In the genomic region with DNA sequence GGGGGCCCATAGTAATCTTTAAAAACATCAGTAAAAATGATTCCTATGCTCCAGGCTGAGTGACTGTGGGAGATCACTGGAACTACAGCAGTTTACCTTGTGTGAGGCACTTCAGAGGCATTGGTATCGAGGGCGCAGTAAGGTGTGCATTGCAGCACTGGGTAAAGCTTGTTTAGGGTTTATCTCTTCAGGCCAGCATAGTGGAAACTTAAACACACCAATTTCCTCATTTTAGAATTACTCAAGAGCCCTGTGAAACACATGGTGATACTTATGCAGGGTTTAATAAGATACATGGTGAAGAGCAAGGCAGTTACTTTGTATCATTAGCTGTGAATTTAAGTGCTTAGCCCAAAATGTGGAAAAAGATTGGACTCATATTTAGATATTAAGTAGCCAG, we compare ENCODE assay signal across 24 mouse cellular contexts. TPM values are rescaled to one million over a fixed set of nuclear protein-coding genes. Genes with fewer than 3 reads are reported as not detected.
DNase-seq lines count a peak whose midpoint lies in the region; ATAC-seq lines count a peak whose summit lies in the region.
"Had no signal": no experiment of that assay in that cellular context is flagged by ENCODE, and none has a peak within 500 bp of the region (broad histone marks: within the 10 kb centered on the region; RNA-seq: fewer than 3 reads in every experiment).

No protein-coding gene starts in this region.

- H3K27ac ChIP-seq in neural tube, embryonic 15.5 days (replicated peaks), result no peak overlapping the region
- H3K27ac ChIP-seq: forebrain, embryonic 10.5 days; forebrain, embryonic 13.5 days; gastrocnemius, adult 2 months; heart, adult 2 months; heart, embryonic 10.5 days; heart, embryonic 13.5 days; hindbrain, embryonic 12.5 days; hindbrain, embryonic 15.5 days had no signal

- 0 out of 2 replicates have a peak, but pooled peaks cover 7% of the 10 kb centered on the region for H3K9me3 ChIP-seq in neural tube, embryonic 15.5 days (replicated peaks)
- H3K9me3 ChIP-seq: forebrain, embryonic 10.5 days; heart, embryonic 10.5 days; heart, embryonic 13.5 days; hindbrain, embryonic 12.5 days; hindbrain, embryonic 15.5 days had no signal

- peaks cover 31% of the 10 kb centered on the region for H3K36me3 ChIP-seq in neural tube, embryonic 15.5 days
- H3K36me3 ChIP-seq: heart, embryonic 10.5 days; heart, embryonic 13.5 days had no signal

- 0 out of 2 replicates have a peak, but pooled peaks have one; percentile 43 for ATAC-seq in neural tube, embryonic 15.5 days (ENCODE audit: low FRiP score)
- peak; percentile 56; the same call in 1 of the 2 replicates for ATAC-seq in common myeloid progenitor, adult 5-6 weeks (replicated peaks; ENCODE audit: low read depth, poor library complexity, severe bottlenecking)
- peak; percentile 85 for ATAC-seq in megakaryocyte progenitor cell, adult 5-6 weeks (replicated peaks; ENCODE audit: poor library complexity)
- ATAC-seq in activated CD4-positive, CD25-positive, alpha-beta regulatory T cell, adult 4 months, result no peak
- ATAC-seq: forebrain, embryonic 13.5 days; forebrain, embryonic 16.5 days; Patski had no signal

- DNase-seq in neural tube, embryonic 10.5 days (ENCODE audit: extremely low spot score, low spot score), result no peak
- no peak for DNase-seq in retina, postnatal 1 day
- DNase-seq: adrenal gland, adult 2 months; adrenal gland, postnatal 14 days; cerebellum, adult 11-12 months; cerebellum, adult 8-10 months; cerebellum, postnatal 10 days; cerebellum, postnatal 36 days; gastrocnemius, adult 2 months; gastrocnemius, postnatal 14 days; heart, adult 2 months; heart, postnatal 14 days had no signal

- no peaks in the 10 kb centered on the region for H3K27me3 ChIP-seq in neural tube, embryonic 15.5 days (replicated peaks)
- H3K27me3 ChIP-seq: forebrain, embryonic 13.5 days; hindbrain, embryonic 12.5 days; hindbrain, embryonic 15.5 days; Patski had no signal

- H3K4me2 ChIP-seq in neural tube, embryonic 15.5 days, result no peak overlapping the region
- H3K4me2 ChIP-seq: forebrain, embryonic 13.5 days; heart, embryonic 13.5 days; hindbrain, embryonic 12.5 days; hindbrain, embryonic 15.5 days had no signal

- no peak overlapping the region for H3K9ac ChIP-seq in neural tube, embryonic 15.5 days (replicated peaks)
- H3K9ac ChIP-seq: forebrain, embryonic 13.5 days; heart, embryonic 13.5 days; hindbrain, embryonic 12.5 days; hindbrain, embryonic 15.5 days had no signal

- 92% methylated on average over 2 of the region's 2 CpGs for WGBS in neural tube, embryonic 15.5 days

- no peak overlapping the region for H3K4me3 ChIP-seq in neural tube, embryonic 15.5 days (replicated peaks)
- H3K4me3 ChIP-seq: forebrain, embryonic 10.5 days; forebrain, embryonic 13.5 days; gastrocnemius, adult 2 months; heart, adult 2 months; heart, embryonic 10.5 days; heart, embryonic 13.5 days; hindbrain, embryonic 12.5 days; hindbrain, embryonic 15.5 days had no signal

- H3K4me1 ChIP-seq in neural tube, embryonic 15.5 days, result peaks cover 12% of the 10 kb centered on the region
- H3K4me1 ChIP-seq: heart, embryonic 10.5 days; heart, embryonic 13.5 days had no signal

RNA-seq across cellular contexts. Expression of a gene that starts 37.0 kb away (rescaled TPM):
- 12.4 and 15.4 TPM in 2 replicates for polyA plus RNA-seq in neural tube, embryonic 15.5 days (2015; fragmentation: Nextera tagmentation; extraction: Ambion mirVana)
- total RNA-seq in common myeloid progenitor, adult 5-6 weeks (2017), result 9.6 and 11.9 TPM in 2 replicates
- total RNA-seq in megakaryocyte progenitor cell, adult 5-6 weeks (2015), result 9.7 and 10.0 TPM in 2 replicates
- 6.6 and 7.2 TPM in 2 replicates for total RNA-seq in megakaryocyte progenitor cell, adult 5-6 weeks (2017)
- polyA plus RNA-seq in activated CD4-positive, CD25-positive, alpha-beta regulatory T cell, adult 4 months (2017; shearing (Covaris generic)), result 10 to 100 TPM; 12.7 to 17.2 TPM
- total RNA-seq: gastrocnemius, adult 2 months had no signal
